Mouse (Mus musculus): ENCODE results near the gene Spdye4c. TPM values are rescaled to one million over a fixed set of nuclear protein-coding genes. Genes with fewer than 3 reads are reported as not detected.

Gene Spdye4c
- not detected for polyA plus RNA-seq (2014; fragmentation: Illumina TruSeq; extraction: RNeasy Lipid Tissue Mini Kit (QIAGEN cat#74804); ENCODE audit: insufficient read depth, low read depth, low replicate concordance)

GRCm38 (mm10) chr2:128590909-128591308 is at the start of gene Spdye4c:
Gene Spdye4c (plus strand): TSS chr2:128591209.

Other genes starting within 250 kb of the Spdye4c start
- gene Anapc1, start 96.2 kb downstream of the Spdye4c start, polyA plus RNA-seq (2014; fragmentation: Illumina TruSeq; extraction: RNeasy Lipid Tissue Mini Kit (QIAGEN cat#74804); ENCODE audit: insufficient read depth, low read depth, low replicate concordance) = 14.4 TPM
- 12.4 TPM for gene Mertk, start 107.7 kb downstream of the Spdye4c start, polyA plus RNA-seq (2014; fragmentation: Illumina TruSeq; extraction: RNeasy Lipid Tissue Mini Kit (QIAGEN cat#74804); ENCODE audit: insufficient read depth, low read depth, low replicate concordance)
- 11.9 TPM for gene Tmem87b, start 226.9 kb downstream of the Spdye4c start, polyA plus RNA-seq (2014; fragmentation: Illumina TruSeq; extraction: RNeasy Lipid Tissue Mini Kit (QIAGEN cat#74804); ENCODE audit: insufficient read depth, low read depth, low replicate concordance)

Data from lung, adult 10 weeks (tissue).